Mouse (Mus musculus) MEL-GATA-1-ER (cell line): ENCODE measurements around the gene Pdk1.
"Not testable (repeated sequence)": the region's sequence is repeated elsewhere in the genome, so short reads cannot be mapped to it uniquely, and the experiment has no call there.

ENCODE experiments used
- DNase-seq: peaks from one replicate; pipeline ENCODE4 v3.0.0-alpha.2; 2012; ENCODE audit warnings: low read depth; ENCODE audit errors: extremely low read depth

Pdk1 gene

GRCm38 (mm10) chr2:71873474-71874322 is 674 bp downstream of the Pdk1 start:
- peak; percentile 76 for DNase-seq

GRCm38 (mm10) chr2:71874422-71874821 is 1.4 kb downstream of the Pdk1 start:
- DNase-seq, result peak; percentile 52

- DNase-seq, result no peak
Observed at GRCm38 (mm10) chr2:71874836-71875235, 1.8 kb downstream of the Pdk1 start.

- DNase-seq, result no peak
Observed at GRCm38 (mm10) chr2:71877865-71878264, 4.8 kb downstream of the Pdk1 start.

GRCm38 (mm10) chr2:71878441-71878840 is 5.4 kb downstream of the Pdk1 start:
- peak; percentile 41 for DNase-seq

- peak; percentile 14 for DNase-seq
Observed at GRCm38 (mm10) chr2:71878943-71879342, 5.9 kb downstream of the Pdk1 start.

- DNase-seq, result no peak
Observed at GRCm38 (mm10) chr2:71882914-71883651, 10.1 kb downstream of the Pdk1 start.

GRCm38 (mm10) chr2:71887269-71887668 is 14.2 kb downstream of the Pdk1 start:
- no peak for DNase-seq

GRCm38 (mm10) chr2:71888437-71888836 is 15.4 kb downstream of the Pdk1 start:
- no peak for DNase-seq

GRCm38 (mm10) chr2:71891536-71891935 is 18.5 kb downstream of the Pdk1 start:
- no peak for DNase-seq

GRCm38 (mm10) chr2:71892741-71893349 is 19.8 kb downstream of the Pdk1 start:
- no peak for DNase-seq

- DNase-seq, result no peak
Observed at GRCm38 (mm10) chr2:71895596-71896286, 22.7 kb downstream of the Pdk1 start.

GRCm38 (mm10) chr2:71897420-71897819 is 24.4 kb downstream of the Pdk1 start:
- DNase-seq, result no peak

GRCm38 (mm10) chr2:71898335-71898856 is 25.4 kb downstream of the Pdk1 start:
- DNase-seq, result peak; percentile 9

- no peak for DNase-seq
Observed at GRCm38 (mm10) chr2:71899886-71900285, 26.9 kb downstream of the Pdk1 start.

GRCm38 (mm10) chr2:71905154-71905553 is 32.1 kb downstream of the Pdk1 start:
- no peak for DNase-seq

GRCm38 (mm10) chr2:71906356-71906755 is 33.3 kb downstream of the Pdk1 start:
- not testable (repeated sequence) for DNase-seq

GRCm38 (mm10) chr2:71913911-71914310 is 40.9 kb downstream of the Pdk1 start:
- DNase-seq, result no peak

- no peak for DNase-seq
Observed at GRCm38 (mm10) chr2:71919227-71919647, 46.2 kb downstream of the Pdk1 start.

GRCm38 (mm10) chr2:71924931-71925330 is 51.9 kb downstream of the Pdk1 start:
- not testable (repeated sequence) for DNase-seq

- DNase-seq, result no peak
Observed at GRCm38 (mm10) chr2:71934046-71934445, 61.0 kb downstream of the Pdk1 start.
